Mouse (Mus musculus): ENCODE results near the gene Hid1.
"Not testable (repeated sequence)": the region's sequence is repeated elsewhere in the genome, so short reads cannot be mapped to it uniquely, and the experiment has no call there.

The Hid1 gene

DNA sequence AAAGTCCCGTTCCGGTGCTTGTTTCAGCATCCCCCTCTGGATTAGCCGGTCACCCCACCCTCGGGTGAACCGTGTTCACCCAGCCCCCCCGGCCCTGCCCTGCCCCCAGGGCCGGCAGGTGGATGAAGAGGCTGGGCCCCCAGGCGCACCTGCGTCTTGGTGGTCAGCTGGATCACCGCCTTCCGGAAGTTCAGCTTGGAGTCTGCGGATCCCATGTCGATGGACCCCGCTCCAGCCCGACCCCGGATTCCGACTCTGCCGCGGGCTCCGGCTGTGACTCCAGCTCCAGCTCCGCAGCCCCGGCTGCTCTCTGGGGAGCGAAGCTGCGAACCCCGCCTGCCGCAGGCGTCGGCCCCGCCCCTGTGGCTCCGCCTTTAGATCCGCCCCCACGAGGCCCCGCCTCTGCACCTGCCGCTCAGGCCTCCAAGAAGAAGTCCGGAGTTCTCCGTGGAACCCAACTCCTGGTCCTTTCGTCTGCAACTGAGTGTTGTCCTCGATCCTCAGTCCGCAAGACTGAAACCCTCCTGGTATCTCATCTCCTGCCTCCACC, at the start of gene Hid1:
Gene Hid1 (minus strand): TSS at position 362 of the 550 bp plus-strand sequence.
- DNase-seq = peak; percentile 93

DNA sequence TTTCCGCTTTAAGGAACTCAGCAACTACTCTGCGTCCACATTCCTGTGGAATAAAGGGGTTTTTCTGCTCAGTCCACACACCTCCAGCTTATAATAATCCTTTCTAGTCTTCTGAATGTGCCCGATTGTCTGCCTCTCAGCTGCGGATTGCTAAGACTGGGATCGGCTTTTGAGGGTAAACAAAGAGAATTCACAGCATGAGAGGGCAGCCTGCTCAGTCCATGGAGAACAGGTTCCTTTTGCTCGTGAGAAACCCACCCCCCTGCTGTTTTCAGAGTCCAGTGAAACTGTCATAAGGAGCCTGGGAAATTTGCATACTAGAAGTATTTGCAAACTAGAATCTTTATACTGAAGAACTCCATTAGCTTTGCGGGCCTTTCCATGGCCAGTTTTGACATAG, 42.0 kb upstream of the Hid1 start:
- DNase-seq = no peak

DNA sequence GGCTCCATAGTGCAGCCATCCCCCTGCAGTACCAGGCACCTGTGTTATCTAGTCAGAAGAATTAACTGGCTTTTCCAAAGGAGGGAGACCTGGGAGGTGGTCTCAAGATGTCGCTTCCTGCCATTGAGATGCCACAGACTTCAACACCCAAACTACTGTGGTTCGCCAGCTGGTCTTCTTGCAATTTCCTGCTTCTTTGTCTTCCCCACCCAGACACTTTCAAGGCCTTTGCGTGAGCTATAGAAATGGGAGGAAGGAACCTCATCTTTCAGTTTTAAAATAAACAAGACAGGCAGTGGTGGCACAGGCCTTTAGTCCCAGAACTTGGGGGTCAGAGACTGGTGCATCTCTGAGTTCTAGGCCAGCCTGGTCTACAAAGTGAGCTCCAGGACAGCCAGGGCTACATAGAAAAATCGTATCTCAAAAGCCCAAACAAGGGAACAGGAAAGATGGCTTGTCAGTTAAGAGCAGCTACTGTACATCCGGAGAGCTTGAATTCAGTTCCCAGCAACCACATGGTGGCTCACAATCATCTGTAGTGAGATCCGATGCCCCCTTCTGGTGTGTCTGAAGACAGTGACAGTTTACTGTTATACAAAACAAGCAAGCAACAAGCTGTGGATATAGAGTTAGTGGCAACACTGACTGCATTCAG, 40.8 kb upstream of the Hid1 start:
- DNase-seq = peak; percentile 80

DNA sequence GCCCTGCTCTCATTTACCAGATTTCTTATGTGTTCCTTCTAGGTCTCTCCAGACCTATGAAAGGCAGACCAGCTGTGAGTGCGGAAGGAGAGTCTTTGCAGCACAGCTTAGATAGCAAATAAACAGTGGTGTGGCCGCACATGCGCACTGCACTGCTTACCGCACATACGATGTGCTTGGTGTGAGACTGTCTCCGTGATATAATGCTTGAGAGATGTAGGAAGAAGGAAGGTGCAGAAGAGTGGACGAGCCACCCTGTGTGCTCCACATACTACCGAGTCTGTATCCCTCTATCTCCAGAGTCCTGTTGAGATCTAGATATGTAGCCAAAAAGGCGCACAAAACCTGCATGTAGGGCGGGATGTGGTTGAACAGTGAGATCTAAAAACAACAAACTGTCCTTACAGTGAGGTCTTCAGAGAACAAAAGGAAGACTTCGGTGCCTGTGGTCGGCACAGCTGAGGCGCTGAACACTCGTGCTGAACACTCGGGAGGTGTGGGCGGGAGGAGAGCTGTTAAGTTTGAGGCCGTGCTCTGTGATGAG, 39.4 kb upstream of the Hid1 start:
- DNase-seq = peak; percentile 86

DNA sequence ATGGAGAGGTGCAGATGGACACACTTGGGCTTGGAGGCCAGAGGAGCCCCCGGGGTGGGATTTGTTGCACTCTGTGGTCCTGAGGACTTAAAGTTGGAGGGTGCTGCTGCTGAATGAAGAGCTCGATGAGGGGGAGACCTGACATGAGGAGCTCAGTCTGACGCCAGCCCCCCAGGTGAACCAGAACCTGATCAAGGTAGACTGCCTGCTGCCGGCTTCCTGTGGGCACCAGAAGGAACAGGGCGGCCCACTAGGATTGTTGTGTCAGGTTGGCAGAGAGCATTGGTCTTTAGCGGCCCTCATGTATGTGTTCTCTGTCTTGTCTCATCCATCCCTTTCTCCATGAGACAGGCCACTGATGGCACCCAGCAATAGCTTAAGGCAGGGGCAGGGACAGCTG, 38.2 kb upstream of the Hid1 start:
- peak; percentile 44 for DNase-seq

DNA sequence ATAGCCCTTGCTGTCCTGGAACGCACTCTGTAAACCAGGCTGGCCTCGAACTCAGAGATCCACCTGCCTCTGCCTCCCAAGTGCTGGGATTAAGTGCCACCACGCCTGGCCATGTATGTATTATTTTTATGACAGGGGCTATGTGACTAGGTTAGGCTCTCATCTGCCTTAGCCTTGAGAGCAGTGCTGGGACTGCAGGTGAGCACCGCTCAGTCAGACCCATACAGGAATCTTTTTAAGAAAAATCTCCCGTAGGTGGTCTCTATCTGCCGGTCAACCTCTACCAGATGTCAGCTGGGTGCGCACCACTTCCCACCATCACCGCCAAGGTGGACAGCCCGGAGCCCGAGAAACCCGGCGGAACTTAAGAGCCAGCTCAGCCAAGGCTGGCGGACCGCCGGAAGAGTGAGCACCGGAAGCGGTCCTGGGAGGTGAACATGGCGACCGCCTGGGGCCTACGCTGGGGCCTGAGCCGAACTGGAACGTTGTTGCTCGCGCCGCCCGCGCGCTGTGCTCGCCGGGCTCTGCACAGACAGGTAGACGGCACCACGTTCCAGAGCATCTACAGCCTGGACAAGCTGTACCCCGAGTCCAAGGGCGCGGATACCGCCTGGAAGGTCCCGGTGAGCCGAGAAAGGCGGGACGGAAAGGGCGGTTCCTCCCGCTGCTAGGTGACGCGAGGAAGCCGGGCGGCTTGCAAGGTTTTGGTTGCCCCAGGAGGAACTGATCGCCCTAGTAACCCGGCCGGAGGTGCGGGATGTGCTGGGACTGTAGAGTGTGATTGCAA, 36.0 kb upstream of the Hid1 start, which contains the start of gene Mrpl58:
Gene Mrpl58 (plus strand): TSS at position 415 of the 787 bp plus-strand sequence.
- peak; percentile 89 for DNase-seq

DNA sequence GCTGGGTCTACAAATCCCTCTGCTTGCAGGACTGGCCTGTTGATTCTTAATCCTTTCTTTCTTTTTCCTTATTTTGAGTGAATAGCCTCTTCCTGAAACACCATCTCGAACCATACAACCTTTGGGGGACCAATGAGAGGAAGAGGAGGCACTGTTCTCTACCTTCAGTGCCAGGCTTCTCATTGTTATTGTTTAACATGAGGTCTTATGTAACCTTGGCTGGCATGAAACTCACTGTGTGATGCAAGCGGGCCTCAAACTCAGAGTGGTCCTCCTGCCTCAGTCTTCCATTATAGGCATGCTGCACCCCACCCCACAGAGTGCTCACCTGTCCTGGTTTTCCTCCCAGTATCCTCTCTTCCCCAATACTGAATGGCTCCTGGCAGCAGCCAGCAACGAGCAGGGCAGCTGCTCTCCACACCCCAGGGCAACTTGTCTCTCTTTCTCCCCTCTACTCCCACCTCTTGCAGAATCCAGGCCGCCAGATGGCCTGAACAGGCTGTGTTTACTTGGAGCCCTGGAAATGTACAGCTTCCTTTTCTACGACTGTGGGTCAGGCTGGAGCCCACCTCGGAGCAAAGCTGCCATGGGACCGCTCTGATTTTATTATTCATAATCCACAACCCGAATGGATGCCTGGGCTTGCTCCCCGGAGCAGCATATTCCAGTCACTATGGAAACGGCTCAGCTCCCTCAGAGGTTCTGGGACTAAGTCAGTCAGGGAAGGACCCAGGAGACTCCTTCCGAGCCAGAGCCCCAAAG, 33.3 kb upstream of the Hid1 start:
- no peak for DNase-seq

DNA sequence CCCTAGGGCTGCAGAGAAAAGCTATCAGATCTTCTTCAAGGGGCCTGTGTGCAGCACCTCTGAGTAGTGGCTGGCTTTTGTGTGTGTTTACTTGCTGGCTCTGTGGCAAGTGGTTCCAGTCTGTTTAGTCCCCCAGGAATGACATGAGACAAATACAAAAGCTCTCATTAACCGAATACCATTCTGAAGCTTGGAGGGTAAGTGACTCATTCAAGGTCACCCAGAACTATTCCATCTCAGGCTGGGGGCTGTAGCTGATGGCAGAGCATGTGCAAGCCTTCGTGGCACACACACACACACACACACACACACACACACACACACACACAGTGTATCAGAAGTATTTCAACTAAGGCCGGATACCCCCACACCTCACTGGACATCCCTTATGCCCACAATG, 32.6 kb upstream of the Hid1 start:
- no peak for DNase-seq

DNA sequence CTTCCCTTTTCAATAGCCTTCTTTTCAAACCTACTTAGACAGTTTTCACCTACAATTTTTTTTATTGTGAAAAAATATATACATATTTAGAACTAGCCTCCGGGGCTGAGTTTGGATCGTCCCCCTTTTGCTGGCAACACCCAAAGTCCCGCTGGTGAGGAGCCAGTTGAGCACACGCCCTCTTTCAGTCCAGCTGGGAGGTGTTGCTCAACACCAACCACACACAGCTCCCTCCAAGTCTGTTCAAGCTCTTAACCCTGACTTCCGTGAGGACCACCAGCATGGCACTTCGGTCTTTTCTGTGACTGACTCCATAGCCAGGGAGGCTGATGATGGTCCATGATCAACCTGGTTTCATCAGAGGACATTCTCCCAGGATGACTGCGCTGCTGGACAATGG, 30.5 kb upstream of the Hid1 start:
- no peak for DNase-seq

DNA sequence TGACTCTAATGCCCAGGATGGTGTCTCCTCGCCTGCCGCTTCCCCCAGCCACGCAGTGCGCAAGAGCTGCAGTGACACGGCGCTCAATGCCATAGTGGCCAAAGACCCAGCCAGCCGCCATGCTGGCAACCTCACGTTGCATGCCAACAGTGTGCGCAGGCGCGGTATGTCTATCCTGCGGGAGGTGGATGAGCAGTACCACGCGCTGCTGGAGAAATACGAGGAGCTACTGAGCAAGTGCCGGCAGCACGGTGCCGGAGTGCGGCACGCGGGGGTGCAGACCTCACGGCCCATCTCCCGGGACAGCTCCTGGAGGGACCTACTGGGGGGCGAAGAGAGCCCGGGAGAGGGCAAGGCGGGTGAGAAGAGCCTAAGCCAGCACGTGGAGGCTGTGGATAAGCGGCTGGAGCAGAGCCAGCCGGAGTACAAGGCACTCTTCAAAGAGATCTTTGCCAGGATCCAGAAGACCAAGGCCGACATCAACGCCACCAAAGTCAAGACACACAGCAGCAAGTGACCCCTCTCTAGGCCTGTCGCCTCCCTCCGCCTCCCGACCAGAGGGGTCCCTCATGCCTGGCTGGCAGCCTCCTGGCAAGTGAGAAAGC, 26.3 kb upstream of the Hid1 start:
- no peak for DNase-seq

DNA sequence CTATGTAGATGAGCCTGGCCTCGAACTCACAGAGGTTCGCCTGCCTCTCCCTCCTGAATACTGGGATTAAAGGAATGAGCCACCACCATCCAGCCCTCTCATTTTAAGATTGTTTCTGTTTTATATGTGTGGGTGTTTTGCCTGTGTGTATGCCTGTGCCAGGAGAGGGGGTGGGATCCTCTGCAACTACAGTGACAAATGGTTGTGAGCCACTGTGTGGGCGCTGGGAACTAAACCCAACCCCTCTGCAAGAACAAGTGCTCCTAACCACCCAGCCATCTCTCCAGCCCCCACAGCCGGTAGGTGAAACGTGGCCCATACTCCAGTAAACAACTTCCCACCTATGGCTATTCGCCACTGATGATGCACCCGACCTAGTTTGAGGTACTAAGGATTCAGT, 23.8 kb upstream of the Hid1 start:
- no peak for DNase-seq

DNA sequence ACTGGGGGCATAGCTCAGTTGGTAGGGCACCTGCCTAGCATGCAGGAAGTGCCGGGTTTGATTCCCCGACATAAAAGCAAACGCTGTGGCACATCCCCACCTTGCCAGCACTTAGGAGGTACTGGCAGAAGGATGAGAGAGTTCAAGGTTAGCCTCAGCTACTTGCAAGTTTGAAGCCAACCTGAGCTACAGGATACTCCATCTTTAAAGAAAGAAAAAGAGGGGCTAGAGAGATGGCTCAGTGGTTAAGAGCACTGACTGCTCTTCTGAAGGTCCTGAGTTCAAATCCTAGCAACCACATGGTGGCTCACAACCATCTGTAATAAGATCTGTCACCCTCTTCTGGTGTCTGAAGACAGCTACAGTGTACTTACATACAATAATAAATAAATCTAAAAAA, 19.3 kb upstream of the Hid1 start:
- not testable (repeated sequence) for DNase-seq

DNA sequence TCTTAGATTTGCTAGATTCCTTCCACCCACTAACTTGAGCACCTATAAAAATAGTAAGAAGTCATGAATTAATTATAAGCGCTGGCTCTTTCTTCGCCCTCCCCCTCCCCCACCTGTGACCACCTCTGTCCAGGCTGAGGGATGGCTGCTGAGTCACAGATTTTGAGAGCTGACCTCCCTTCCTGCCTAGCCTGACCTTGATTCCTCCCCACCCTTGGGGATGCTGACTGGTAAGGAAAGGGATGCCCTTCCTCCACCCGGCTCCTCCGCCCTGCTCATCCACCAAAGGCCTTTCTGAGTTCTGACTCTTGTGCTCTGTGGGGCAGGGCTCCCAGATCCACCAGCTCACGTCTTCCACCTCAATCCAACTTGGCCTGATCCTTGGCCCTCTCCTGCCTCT, 17.0 kb upstream of the Hid1 start:
- no peak for DNase-seq

DNA sequence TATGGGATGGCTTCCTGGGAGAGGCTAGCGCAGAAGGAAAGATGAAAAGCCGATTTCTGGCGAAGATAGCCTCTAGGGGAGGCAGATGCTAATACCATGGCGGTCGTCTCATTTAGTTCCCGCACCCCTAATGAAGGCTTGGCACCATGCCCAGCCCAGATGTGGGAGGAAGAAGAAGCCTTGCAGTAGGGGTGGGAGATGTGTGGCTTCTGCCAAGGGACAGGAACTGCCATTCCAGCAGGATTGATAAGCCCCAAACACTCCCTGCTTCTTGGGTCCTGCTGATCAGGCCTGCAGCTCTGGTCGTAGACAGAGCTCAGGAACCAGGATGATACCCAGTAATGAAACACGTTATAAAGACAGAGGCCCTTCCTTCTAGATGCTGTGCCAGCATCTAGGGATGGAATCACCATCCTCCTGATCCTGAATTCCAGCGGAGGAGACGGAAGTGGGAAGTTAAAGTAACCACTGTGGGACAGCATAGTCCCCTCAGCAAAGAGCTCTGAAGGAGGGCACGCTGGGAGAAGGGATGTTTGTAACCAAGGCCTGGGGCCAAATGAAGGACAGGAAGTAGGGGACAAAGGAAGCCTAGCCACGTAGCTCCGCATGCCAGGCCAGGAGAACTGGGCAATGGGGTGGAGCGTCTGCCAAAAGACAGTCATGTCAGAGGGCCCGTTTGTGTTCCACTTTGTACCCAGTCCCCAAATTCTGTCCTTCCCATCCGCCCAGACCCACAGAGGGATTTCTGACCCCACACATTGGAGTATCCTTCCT, 16.3 kb upstream of the Hid1 start:
- DNase-seq = no peak

DNA sequence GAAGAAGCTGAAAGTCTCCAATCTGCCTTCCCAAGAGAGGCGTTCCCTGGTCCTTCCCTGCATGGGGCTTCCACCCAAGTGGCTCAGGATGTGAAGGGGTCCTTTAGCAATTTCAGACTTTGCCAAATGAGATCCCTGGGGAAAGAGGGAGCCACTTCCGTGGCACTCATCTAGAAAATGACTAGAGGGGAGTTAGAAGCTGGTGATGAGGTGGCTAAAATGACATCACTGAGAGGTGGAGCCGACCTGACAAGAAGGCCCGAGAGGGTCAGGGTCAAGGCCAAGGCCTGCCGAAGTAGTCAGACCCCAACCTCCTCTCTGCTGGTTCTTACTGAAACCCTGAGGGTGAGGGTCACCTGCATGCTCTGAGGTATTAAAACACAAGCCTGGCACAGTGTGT, 15.3 kb upstream of the Hid1 start:
- DNase-seq = no peak

DNA sequence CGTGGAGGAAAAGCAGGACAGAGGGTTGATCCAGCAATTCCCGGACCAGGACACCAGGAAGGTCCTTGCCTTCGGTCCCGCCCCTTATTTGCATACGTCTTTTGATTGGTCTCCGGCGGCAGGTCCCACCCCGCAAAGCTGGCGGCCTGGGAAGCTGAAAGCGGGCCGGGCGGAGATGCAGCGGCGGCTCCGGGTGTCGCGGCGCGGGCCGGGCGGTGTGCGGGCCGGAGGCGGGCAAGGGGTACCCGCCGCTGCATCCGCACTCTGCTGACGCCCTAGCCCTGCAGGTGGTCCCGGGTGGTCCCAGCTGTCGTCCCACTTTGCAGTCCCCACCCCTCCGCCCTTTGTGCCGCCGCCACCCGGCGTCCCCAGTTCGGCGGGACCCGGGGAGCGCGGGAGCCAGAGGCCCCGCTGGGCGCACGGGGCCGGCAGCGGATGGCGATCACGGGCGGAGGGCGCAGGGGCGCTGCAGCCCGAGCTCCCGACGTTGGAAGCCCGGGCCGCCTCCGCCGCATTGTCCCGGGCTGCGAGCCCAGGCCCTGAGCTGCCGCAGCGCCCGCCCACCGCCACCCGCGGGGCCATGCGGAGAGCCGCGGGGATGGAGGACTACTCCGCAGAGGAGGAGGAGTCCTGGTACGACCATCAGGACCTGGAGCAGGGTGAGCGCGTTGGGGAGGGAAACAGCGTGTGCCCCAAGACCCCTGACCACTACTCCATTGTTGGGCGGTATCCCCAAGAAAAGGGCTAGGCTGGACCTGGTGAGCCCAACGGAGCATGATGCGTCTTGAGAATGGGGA, 14.4 kb upstream of the Hid1 start, which contains the start of gene Cdr2l:
Gene Cdr2l (plus strand): TSS at position 174 of the 797 bp plus-strand sequence.
- peak; percentile 61 for DNase-seq

DNA sequence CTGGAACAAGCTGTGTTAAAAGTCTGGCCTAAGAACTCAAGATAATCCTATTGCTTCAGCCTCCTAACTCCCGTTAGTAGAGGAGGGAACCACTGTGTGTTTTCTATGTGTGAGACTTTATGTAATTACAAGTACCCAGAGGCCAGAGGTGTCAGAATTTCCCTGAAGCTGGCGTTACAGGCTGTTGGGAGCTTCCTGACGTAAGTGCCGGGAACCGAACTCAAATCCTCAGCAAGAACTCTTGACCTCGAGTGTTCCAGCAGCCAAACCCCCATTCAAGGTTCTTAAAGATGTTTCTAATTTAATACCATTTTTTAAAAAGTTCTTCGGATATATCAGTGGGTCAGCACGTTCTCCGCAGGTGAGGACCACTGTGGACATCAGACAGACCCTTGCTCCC, 13.7 kb upstream of the Hid1 start:
- no peak for DNase-seq

DNA sequence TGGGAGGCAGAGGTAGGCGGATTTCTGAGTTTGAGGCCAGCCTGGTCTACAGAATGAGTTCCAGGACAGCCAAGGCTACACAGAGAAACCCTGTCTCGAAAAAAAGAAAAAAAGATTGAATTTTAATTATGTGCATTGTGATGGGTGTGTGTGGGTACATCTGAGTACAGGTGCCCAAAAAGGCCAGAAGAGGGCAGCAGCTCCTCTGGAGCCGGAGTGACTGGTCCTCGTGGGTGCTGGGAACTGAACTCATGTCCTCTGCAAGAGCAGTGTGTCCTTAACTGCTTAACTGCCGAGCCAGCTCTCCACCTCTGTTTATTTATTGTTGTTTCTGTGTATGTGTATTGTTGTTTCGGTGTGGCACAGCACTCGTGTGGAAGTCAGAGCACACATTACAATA, 10.3 kb upstream of the Hid1 start:
- DNase-seq = no peak

DNA sequence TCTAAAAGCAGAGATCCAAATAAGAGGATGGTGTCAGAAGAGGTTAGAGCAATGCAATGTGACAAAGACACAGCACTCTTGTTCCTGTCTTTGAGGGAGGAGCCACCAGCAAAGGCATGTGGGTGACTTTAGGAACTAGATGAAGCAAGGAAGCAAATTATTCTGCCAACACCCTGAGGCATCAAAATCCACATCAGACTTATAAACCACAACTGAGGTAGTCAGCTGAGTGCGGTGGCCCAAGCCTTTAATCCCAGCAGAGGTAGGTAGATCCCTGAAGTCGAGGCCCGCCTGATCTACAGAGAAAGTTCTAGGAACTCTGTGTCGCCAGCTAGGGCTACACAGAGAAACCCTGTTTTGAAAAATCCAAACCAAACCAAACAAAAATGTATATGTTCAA, 9.7 kb upstream of the Hid1 start:
- no peak for DNase-seq

DNA sequence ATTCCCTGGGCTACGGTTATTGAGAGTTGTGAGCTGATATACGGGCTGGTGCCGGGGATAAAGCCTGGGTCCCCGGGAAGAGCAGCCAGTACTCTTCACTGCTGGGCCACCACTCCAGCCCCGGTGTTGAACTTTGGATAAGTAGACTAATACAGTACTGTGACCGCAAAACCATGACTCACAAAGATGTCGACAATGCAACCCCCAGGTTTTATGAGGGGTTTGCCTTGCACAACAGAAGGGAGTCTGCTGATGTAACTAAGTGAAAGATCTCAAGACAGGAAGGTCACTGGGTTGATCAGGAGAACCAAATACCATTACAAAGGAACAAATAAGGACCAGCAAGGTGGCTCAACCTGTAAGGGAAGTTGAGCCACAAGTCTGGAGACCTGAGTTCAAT, 9.2 kb upstream of the Hid1 start:
- no peak for DNase-seq

Measured in thymus, postnatal 25 days (tissue).